Mouse (Mus musculus) MEL (cell line): ENCODE measurements at regions not wholly inside any gene's neighbourhood (a gene's known extent, or its start where the extent isn't known, plus 50 kb on each side); places are given as distances from the start of the nearest gene placed in this dataset.

Experiments used
- CTCF ChIP-seq, 3 experiments: IDR thresholded peaks in 2 of 3; conservative IDR thresholded peaks in 1 of 3; 2 replicates each; pipeline ENCODE4 v1.5.1; 2011 to 2012; ENCODE audit warnings: low read length in 3 of 3, low read depth in 2 of 3, mild to moderate bottlenecking in 2 of 3, improper control_type of control experiment in 1 of 3, inconsistent platforms in 1 of 3, mixed read lengths in 1 of 3, moderate library complexity in 1 of 3; ENCODE audit not compliant: control insufficient read depth in 1 of 3, insufficient read depth in 1 of 3, poor library complexity in 1 of 3, severe bottlenecking in 1 of 3
- MXI1 ChIP-seq: IDR thresholded peaks from 2 replicates; pipeline ENCODE4 v1.6.1; 2011; ENCODE audit warnings: mild to moderate bottlenecking, low read depth, low read length, improper control_type of control experiment
- POLR2A ChIP-seq, 2 experiments: IDR thresholded peaks; 2 replicates each; pipeline ENCODE4 v1.6.1; 2011 to 2012; ENCODE audit warnings: low read length in 2 of 2, mild to moderate bottlenecking in 2 of 2, control low read depth in 1 of 2, improper control_type of control experiment in 1 of 2, low read depth in 1 of 2, moderate library complexity in 1 of 2; ENCODE audit not compliant: control insufficient read depth in 1 of 2, insufficient read depth in 1 of 2, poor library complexity in 1 of 2
- RAD21 ChIP-seq: IDR thresholded peaks from 2 replicates; pipeline ENCODE4 v1.6.1; 2011; ENCODE audit warnings: mild to moderate bottlenecking, low read depth, low read length, improper control_type of control experiment
- UBTF ChIP-seq: IDR thresholded peaks from 2 replicates; pipeline ENCODE4 v1.6.1; 2012; ENCODE audit warnings: low read depth, mild to moderate bottlenecking, inconsistent platforms, low read length, improper control_type of control experiment, moderate library complexity, borderline replicate concordance; ENCODE audit not compliant: insufficient read depth

- TF ChIP-seq POLR2A (IDR thresholded peaks at IDR 0.05; ENCODE audit: control insufficient read depth in 1 of 2, insufficient read depth in 1 of 2, low read depth in 1 of 2, low read length in 2 of 2, poor library complexity in 1 of 2) = no peak
- TF ChIP-seq CTCF (IDR thresholded peaks at IDR 0.05 in 2 of 3, conservative IDR thresholded peaks at IDR 0.05 in 1 of 3; ENCODE audit: control insufficient read depth in 1 of 3, insufficient read depth in 1 of 3, low read depth in 2 of 3, low read length in 3 of 3, poor library complexity in 1 of 3, severe bottlenecking in 1 of 3) = no peak
- TF ChIP-seq UBTF = no peak
- no peak for TF ChIP-seq RAD21
- no peak for TF ChIP-seq MXI1
Observed at GRCm38 (mm10) chr11:57949067-57949466, 59.8 kb upstream of the Larp1 start.
